Mouse (Mus musculus) stomach, postnatal 0 days (tissue): ENCODE data around the gene Slc25a19.
A peak's percentile ranks its signal among the peaks of the same experiment; 100 is the strongest.

Experiments used
- CTCF ChIP-seq: IDR thresholded peaks from 2 replicates; pipeline ENCODE4 v1.5.1; 2016; ENCODE audit warnings: antibody characterized with exemption, low read depth, mild to moderate bottlenecking, moderate library complexity
- EP300 ChIP-seq: optimal IDR thresholded peaks from 2 replicates; pipeline ENCODE3; 2016; ENCODE audit warnings: antibody characterized with exemption

DNA sequence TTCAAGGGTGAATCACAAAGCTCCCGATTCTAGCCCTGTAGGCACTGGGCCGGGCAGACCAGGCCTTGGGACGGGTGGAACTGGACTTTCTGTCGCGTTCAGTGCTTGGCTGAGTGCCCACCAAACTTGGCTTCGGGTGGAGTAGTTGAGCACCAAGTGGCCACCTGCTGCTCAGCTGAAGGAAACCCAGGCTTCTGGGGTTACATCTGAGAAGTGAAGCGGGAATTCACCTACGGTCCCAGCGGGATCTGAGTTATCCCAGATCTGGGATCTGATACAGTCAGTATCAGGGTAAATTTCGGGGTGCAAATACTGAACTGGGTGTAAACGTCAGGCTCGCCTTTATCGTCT, 16.1 kb downstream of the Slc25a19 start:
- peak; percentile 32 for TF ChIP-seq CTCF
- no peak for TF ChIP-seq EP300
